Mouse (Mus musculus): ENCODE results near the gene Nudt4.

GRCm38 (mm10) chr10:95532916-95533315 is 31.0 kb downstream of the Nudt4 start:
- no peak for TF ChIP-seq EP300 (IDR thresholded peaks at IDR 0.05; ENCODE audit: insufficient read depth, low read depth, low read length)
- no peak for TF ChIP-seq CTCF (IDR thresholded peaks at IDR 0.05; ENCODE audit: low read depth, low read length)

Data from ES-Bruce4 (cell line).